Mouse (Mus musculus): ENCODE data around the gene Ak9. TPM values are rescaled to one million over a fixed set of nuclear protein-coding genes. Genes with fewer than 3 reads are reported as not detected.
A peak's percentile ranks its signal among the peaks of the same experiment; 100 is the strongest.

The Ak9 gene
- polyA plus RNA-seq, 1 experiment = 11.8 TPM

- H3K4me1 ChIP-seq (ENCODE audit: control insufficient read depth, insufficient read depth, low read length) = peaks cover 7% of the 10 kb centered on the region
- no peaks in the 10 kb centered on the region for H3K36me3 ChIP-seq (ENCODE audit: control insufficient read depth, insufficient read depth, low read length)
- TF ChIP-seq POLR2A (IDR thresholded peaks at IDR 0.05; ENCODE audit: control insufficient read depth, low read depth, low read length) = no peak
- TF ChIP-seq CTCF (IDR thresholded peaks at IDR 0.05; ENCODE audit: control insufficient read depth, insufficient read depth, insufficient replicate concordance, low read depth, low read length) = no peak
- H3K27ac ChIP-seq (ENCODE audit: control insufficient read depth, insufficient read depth, low read depth, low read length) = no peak overlapping the region
- H3K27me3 ChIP-seq (ENCODE audit: control insufficient read depth, insufficient read depth, low read length) = no peaks in the 10 kb centered on the region
- H3K4me3 ChIP-seq (ENCODE audit: control insufficient read depth, low read depth, low read length) = no peak overlapping the region
These were observed 10.8 kb upstream of the Ak9 start for GRCm38 (mm10) chr10:41293019-41293418.

DNA sequence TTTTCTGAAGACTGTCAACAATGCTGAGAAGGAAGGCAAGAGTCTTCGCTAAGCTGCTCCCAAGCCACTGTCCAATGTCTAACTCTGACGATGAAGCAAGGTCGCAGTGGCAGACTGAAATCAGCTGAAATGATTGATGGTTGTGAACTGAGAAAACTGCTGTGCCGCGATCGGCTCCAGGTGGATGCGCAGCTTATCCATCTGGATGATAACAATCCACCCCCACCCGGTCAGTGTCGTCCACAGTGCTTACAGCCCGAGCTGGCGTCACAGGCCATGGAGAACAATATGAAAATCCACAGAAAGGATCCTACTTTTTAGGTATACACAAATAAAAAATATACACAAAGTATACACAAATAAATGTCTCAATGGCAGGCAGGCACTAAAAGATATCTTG, 9.0 kb upstream of the Ak9 start:
- Histone ChIP-seq H3K4me3 (ENCODE audit: control insufficient read depth, low read depth, low read length) (no peak overlapping the region), H3K36me3 (ENCODE audit: control insufficient read depth, insufficient read depth, low read length) (no peaks in the 10 kb centered on the region), H3K4me1 (ENCODE audit: control insufficient read depth, insufficient read depth, low read length) (0 out of 2 replicates have a peak, but pooled peaks cover under 1% of the 10 kb centered on the region), H3K27me3 (ENCODE audit: control insufficient read depth, insufficient read depth, low read length) (no peaks in the 10 kb centered on the region), H3K27ac (ENCODE audit: control insufficient read depth, insufficient read depth, low read depth, low read length) (no peak overlapping the region)
- TF ChIP-seq CTCF (IDR thresholded peaks at IDR 0.05; ENCODE audit: control insufficient read depth, insufficient read depth, insufficient replicate concordance, low read depth, low read length) (no peak), POLR2A (IDR thresholded peaks at IDR 0.05; ENCODE audit: control insufficient read depth, low read depth, low read length) (no peak)

GRCm38 (mm10) chr10:41295145-41295544, 8.6 kb upstream of the Ak9 start:
- no peaks in the 10 kb centered on the region for H3K4me1 ChIP-seq (ENCODE audit: control insufficient read depth, insufficient read depth, low read length)
- no peaks in the 10 kb centered on the region for H3K27me3 ChIP-seq (ENCODE audit: control insufficient read depth, insufficient read depth, low read length)
- H3K4me3 ChIP-seq (ENCODE audit: control insufficient read depth, low read depth, low read length) = no peak overlapping the region
- TF ChIP-seq POLR2A (IDR thresholded peaks at IDR 0.05; ENCODE audit: control insufficient read depth, low read depth, low read length) (no peak), CTCF (IDR thresholded peaks at IDR 0.05; ENCODE audit: control insufficient read depth, insufficient read depth, insufficient replicate concordance, low read depth, low read length) (no peak)
- H3K36me3 ChIP-seq (ENCODE audit: control insufficient read depth, insufficient read depth, low read length) = no peaks in the 10 kb centered on the region
- no peak overlapping the region for H3K27ac ChIP-seq (ENCODE audit: control insufficient read depth, insufficient read depth, low read depth, low read length)

DNA sequence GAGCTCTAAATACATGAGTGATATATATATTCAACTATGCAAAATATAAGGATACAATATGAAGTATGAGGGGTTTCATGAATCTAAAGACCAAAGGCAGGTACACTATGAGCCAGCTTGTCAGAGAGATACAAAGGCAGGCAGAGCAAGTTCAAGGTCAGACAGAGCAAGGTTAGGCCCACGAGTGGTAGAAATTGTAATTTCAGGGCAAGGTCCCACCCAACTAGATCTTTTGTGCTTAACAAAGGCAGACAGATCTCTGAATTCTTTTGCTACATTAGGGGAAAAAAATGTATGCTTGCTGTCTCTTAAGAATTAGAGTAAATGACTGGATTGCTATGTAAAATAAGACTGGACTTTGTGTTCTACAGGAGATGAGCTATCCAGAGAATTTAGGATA, 3.6 kb upstream of the Ak9 start:
- H3K36me3 ChIP-seq (ENCODE audit: control insufficient read depth, insufficient read depth, low read length) = no peaks in the 10 kb centered on the region

GRCm38 (mm10) chr10:41302689-41303431, 920 bp upstream of the Ak9 start, which contains the start of gene Fig4:
Gene Fig4 (minus strand): TSS chr10:41303260.
- Histone ChIP-seq H3K4me1 (ENCODE audit: control insufficient read depth, insufficient read depth, low read length) (peaks cover 6% of the 10 kb centered on the region), H3K27me3 (ENCODE audit: control insufficient read depth, insufficient read depth, low read length) (no peaks in the 10 kb centered on the region; the same call in 1 of the 2 replicates), H3K27ac (ENCODE audit: control insufficient read depth, insufficient read depth, low read depth, low read length) (peak within 1 kb of the TSS; percentile 86), H3K36me3 (ENCODE audit: control insufficient read depth, insufficient read depth, low read length) (no peaks in the 10 kb centered on the region), H3K4me3 (ENCODE audit: control insufficient read depth, low read depth, low read length) (peak within 1 kb of the TSS; percentile 89)
- no peak for TF ChIP-seq CTCF (IDR thresholded peaks at IDR 0.05; ENCODE audit: control insufficient read depth, insufficient read depth, insufficient replicate concordance, low read depth, low read length)
- peak; percentile 64 for TF ChIP-seq POLR2A (IDR thresholded peaks at IDR 0.05; ENCODE audit: control insufficient read depth, low read depth, low read length)

More for the DNA sequence above, 3.6 kb upstream of the Ak9 start:
- H3K4me3 ChIP-seq (ENCODE audit: control insufficient read depth, low read depth, low read length) = no peak overlapping the region
- TF ChIP-seq POLR2A (IDR thresholded peaks at IDR 0.05; ENCODE audit: control insufficient read depth, low read depth, low read length) (no peak), CTCF (IDR thresholded peaks at IDR 0.05; ENCODE audit: control insufficient read depth, insufficient read depth, insufficient replicate concordance, low read depth, low read length) (no peak)
- H3K27me3 ChIP-seq (ENCODE audit: control insufficient read depth, insufficient read depth, low read length) = no peaks in the 10 kb centered on the region; the same call in 1 of the 2 replicates
- H3K4me1 ChIP-seq (ENCODE audit: control insufficient read depth, insufficient read depth, low read length) = peaks cover 6% of the 10 kb centered on the region
- H3K27ac ChIP-seq (ENCODE audit: control insufficient read depth, insufficient read depth, low read depth, low read length) = no peak overlapping the region

DNA sequence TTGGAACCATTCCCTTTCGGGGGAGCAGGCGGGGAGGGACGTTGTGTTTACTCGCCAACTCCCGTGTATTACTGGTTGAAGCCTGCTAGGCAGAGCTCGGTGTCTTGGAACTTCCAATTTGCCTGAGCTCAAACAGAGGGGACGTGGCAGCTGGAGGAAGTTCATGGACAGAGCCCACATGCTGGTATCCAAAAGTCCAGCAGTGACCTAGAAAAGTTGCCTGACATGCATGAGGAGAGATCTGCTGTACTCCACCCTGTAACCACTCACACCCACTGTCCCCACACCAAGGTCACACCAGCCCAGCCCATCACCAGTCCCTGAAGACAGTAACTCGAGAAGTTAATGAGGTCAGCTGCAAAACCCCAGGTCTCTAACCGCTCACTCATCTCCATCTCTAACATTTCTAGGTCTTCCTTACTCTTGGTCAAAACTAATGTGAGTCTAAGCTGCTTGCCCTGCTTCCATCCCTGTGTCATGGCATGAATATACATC, 1.2 kb downstream of the Ak9 start:
- TF ChIP-seq CTCF (IDR thresholded peaks at IDR 0.05; ENCODE audit: control insufficient read depth, insufficient read depth, insufficient replicate concordance, low read depth, low read length) = no peak
- no peak for TF ChIP-seq POLR2A (IDR thresholded peaks at IDR 0.05; ENCODE audit: control insufficient read depth, low read depth, low read length)
- H3K4me3 ChIP-seq (ENCODE audit: control insufficient read depth, low read depth, low read length) = peak overlapping the region; percentile 41
- no peaks in the 10 kb centered on the region; the same call in 1 of the 2 replicates for H3K27me3 ChIP-seq (ENCODE audit: control insufficient read depth, insufficient read depth, low read length)

GRCm38 (mm10) chr10:41308205-41308604, 4.4 kb downstream of the Ak9 start:
- Histone ChIP-seq H3K27ac (ENCODE audit: control insufficient read depth, insufficient read depth, low read depth, low read length) (no peak overlapping the region), H3K4me1 (ENCODE audit: control insufficient read depth, insufficient read depth, low read length) (peaks cover 2% of the 10 kb centered on the region; the same call in 1 of the 2 replicates), H3K4me3 (ENCODE audit: control insufficient read depth, low read depth, low read length) (no peak overlapping the region), H3K36me3 (ENCODE audit: control insufficient read depth, insufficient read depth, low read length) (no peaks in the 10 kb centered on the region), H3K27me3 (ENCODE audit: control insufficient read depth, insufficient read depth, low read length) (no peaks in the 10 kb centered on the region; the same call in 1 of the 2 replicates)
- TF ChIP-seq CTCF (IDR thresholded peaks at IDR 0.05; ENCODE audit: control insufficient read depth, insufficient read depth, insufficient replicate concordance, low read depth, low read length) = no peak
- TF ChIP-seq POLR2A (IDR thresholded peaks at IDR 0.05; ENCODE audit: control insufficient read depth, low read depth, low read length) = no peak

More for the DNA sequence above, 1.2 kb downstream of the Ak9 start:
- H3K4me1 ChIP-seq (ENCODE audit: control insufficient read depth, insufficient read depth, low read length) = peaks cover 6% of the 10 kb centered on the region
- H3K36me3 ChIP-seq (ENCODE audit: control insufficient read depth, insufficient read depth, low read length) = no peaks in the 10 kb centered on the region
- H3K27ac ChIP-seq (ENCODE audit: control insufficient read depth, insufficient read depth, low read depth, low read length) = no peak overlapping the region
